Mouse (Mus musculus) lung, postnatal 10 days (tissue): ENCODE data around the gene Tent5a.

Experiments
- DNase-seq: peaks from one replicate; pipeline ENCODE4 v3.0.0; 2021

The Tent5a gene

GRCm38 (mm10) chr9:85303378-85303777 is 23.8 kb downstream of the Tent5a start:
- no peak for DNase-seq

- DNase-seq = no peak
Measured at GRCm38 (mm10) chr9:85302849-85303248, 24.3 kb downstream of the Tent5a start.

GRCm38 (mm10) chr9:85274114-85274513 is 53.0 kb downstream of the Tent5a start:
- no peak for DNase-seq
